Mouse (Mus musculus): ENCODE measurements around the gene Ugt1a2. TPM values are rescaled to one million over a fixed set of nuclear protein-coding genes. Genes with fewer than 3 reads are reported as not detected.

The Ugt1a2 gene
- polyA plus RNA-seq, 1 experiment: not detected

- Histone ChIP-seq H3K27ac (ENCODE audit: insufficient read depth, low read length) (no peak overlapping the region), H3K4me1 (ENCODE audit: control insufficient read depth, insufficient read depth, low read length) (no peaks in the 10 kb centered on the region), H3K4me3 (ENCODE audit: insufficient read depth, low read length) (no peak overlapping the region)
- TF ChIP-seq CTCF (IDR thresholded peaks at IDR 0.05; ENCODE audit: borderline replicate concordance, insufficient read depth, low read length) (no peak), POLR2A (IDR thresholded peaks at IDR 0.05; ENCODE audit: low read depth, low read length) (no peak)
Measured at GRCm38 (mm10) chr1:88230981-88231802, 30.8 kb downstream of the Ugt1a2 start.

DNA sequence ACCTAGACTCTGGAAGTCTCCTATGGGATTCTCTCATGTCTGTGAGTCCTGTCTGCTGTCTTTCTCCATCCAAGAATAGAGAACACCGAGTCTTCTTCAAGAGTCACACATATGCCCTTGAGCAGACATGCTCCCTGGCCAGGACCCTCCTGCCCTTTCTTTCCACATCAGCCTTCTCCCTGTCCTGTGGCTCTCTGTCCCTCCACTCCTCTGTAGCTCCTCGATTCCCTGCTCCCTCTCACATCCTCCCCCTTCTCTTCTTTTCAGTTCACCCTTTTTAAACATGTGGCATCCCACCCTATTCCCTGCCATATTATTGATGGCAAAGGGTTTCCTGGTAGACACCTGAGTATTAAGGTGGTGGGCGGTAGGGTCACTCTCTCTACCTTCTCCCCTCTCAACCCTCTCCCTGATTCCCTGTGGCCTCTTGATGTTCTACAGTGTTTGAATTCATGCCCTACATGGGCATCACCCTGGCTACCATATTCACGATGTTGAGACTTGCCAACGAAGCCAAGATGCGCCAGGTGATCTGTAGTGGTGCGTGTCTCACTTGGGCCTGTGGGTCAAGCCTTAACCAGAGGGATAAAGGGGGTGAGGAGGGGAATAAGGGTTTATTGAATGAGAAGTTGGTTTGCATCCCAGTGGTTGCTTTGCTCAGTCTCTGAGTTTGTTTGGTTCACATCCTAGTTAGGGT is 31.6 kb downstream of the Ugt1a2 start:
- H3K27ac ChIP-seq (ENCODE audit: insufficient read depth, low read length): no peak overlapping the region
- H3K4me1 ChIP-seq (ENCODE audit: control insufficient read depth, insufficient read depth, low read length): no peaks in the 10 kb centered on the region

GRCm38 (mm10) chr1:88232664-88233380 is 32.4 kb downstream of the Ugt1a2 start:
- no peak for TF ChIP-seq CTCF (IDR thresholded peaks at IDR 0.05; ENCODE audit: borderline replicate concordance, insufficient read depth, low read length)
- no peak for TF ChIP-seq POLR2A (IDR thresholded peaks at IDR 0.05; ENCODE audit: low read depth, low read length)
- Histone ChIP-seq H3K4me3 (ENCODE audit: insufficient read depth, low read length) (no peak overlapping the region), H3K4me1 (ENCODE audit: control insufficient read depth, insufficient read depth, low read length) (no peaks in the 10 kb centered on the region), H3K27ac (ENCODE audit: insufficient read depth, low read length) (no peak overlapping the region)

More for the DNA sequence above, 31.6 kb downstream of the Ugt1a2 start:
- H3K4me3 ChIP-seq (ENCODE audit: insufficient read depth, low read length): no peak overlapping the region
- no peak for TF ChIP-seq CTCF (IDR thresholded peaks at IDR 0.05; ENCODE audit: borderline replicate concordance, insufficient read depth, low read length)
- no peak for TF ChIP-seq POLR2A (IDR thresholded peaks at IDR 0.05; ENCODE audit: low read depth, low read length)

- H3K4me3 ChIP-seq (ENCODE audit: insufficient read depth, low read length): no peak overlapping the region
- no peaks in the 10 kb centered on the region for H3K4me1 ChIP-seq (ENCODE audit: control insufficient read depth, insufficient read depth, low read length)
- no peak overlapping the region for H3K27ac ChIP-seq (ENCODE audit: insufficient read depth, low read length)
- no peak for TF ChIP-seq POLR2A (IDR thresholded peaks at IDR 0.05; ENCODE audit: low read depth, low read length)
- TF ChIP-seq CTCF (IDR thresholded peaks at IDR 0.05; ENCODE audit: borderline replicate concordance, insufficient read depth, low read length): no peak
Measured at GRCm38 (mm10) chr1:88233421-88234247, 33.2 kb downstream of the Ugt1a2 start.

DNA sequence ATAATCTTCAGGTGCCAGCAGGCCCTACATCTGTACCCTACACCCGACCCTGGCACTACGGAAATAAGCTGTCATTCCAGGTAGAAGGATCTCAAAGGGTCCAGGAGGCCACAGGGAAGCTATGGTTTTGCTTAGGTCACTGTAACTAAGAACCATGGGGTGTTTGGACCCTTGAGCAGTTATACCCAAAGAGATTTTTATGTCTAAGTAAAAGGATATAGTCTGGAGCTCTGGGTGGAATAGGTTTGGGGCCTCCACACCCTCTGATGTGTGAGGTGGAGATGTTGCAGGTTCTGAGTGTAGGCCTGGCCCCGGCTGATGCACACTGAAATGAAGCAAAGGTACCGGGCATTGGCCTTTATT is 33.8 kb downstream of the Ugt1a2 start:
- TF ChIP-seq CTCF (IDR thresholded peaks at IDR 0.05; ENCODE audit: borderline replicate concordance, insufficient read depth, low read length) (no peak), POLR2A (IDR thresholded peaks at IDR 0.05; ENCODE audit: low read depth, low read length) (no peak)
- Histone ChIP-seq H3K4me1 (ENCODE audit: control insufficient read depth, insufficient read depth, low read length) (no peaks in the 10 kb centered on the region), H3K4me3 (ENCODE audit: insufficient read depth, low read length) (no peak overlapping the region), H3K27ac (ENCODE audit: insufficient read depth, low read length) (no peak overlapping the region)

- no peak for TF ChIP-seq POLR2A (IDR thresholded peaks at IDR 0.05; ENCODE audit: low read depth, low read length)
- TF ChIP-seq CTCF (IDR thresholded peaks at IDR 0.05; ENCODE audit: borderline replicate concordance, insufficient read depth, low read length): no peak
- Histone ChIP-seq H3K4me3 (ENCODE audit: insufficient read depth, low read length) (no peak overlapping the region), H3K27ac (ENCODE audit: insufficient read depth, low read length) (no peak overlapping the region), H3K4me1 (ENCODE audit: control insufficient read depth, insufficient read depth, low read length) (no peaks in the 10 kb centered on the region)
Measured at GRCm38 (mm10) chr1:88234646-88235045, 34.2 kb downstream of the Ugt1a2 start.

DNA sequence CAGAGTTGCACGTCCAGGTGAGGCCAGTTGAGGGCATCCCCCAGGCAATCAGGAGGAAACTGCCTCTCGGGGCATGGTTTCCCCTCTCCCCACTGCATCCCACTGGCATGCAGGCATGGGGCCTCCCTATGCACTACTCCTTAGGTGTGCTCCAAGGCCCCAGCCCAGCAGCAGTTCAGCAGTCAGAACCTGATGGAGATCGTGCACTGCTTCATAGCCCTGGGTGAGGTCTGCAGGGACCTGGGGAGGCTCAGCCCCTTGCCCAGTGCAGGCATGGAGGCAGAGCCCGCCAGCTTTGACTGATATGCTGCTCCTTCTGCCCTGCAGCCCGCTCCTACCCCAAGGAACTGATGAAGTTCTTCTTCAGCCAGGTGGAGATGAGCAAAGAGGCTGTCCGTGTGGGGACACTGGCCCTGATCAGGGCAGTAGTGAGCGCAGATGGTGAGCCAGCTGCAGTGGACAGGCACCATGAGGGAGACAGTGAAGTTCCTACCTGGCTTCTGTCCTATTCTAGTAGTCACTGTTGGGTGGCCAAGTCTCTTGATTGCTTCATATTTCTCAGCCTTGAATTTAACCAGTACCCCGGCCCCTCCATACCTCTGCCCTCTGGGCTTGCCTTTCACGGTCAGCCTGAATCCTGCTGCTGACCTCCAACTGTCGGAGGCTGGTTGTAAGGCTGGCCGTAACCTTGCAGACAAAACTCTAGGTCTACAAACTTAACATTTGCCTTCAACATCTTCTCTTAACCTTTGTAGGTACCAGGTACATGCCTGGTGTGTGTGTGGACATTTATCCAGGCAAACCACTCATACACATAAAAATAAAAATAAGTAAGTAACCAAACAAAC is 34.9 kb downstream of the Ugt1a2 start:
- no peak for TF ChIP-seq CTCF (IDR thresholded peaks at IDR 0.05; ENCODE audit: borderline replicate concordance, insufficient read depth, low read length)
- no peak for TF ChIP-seq POLR2A (IDR thresholded peaks at IDR 0.05; ENCODE audit: low read depth, low read length)
- Histone ChIP-seq H3K27ac (ENCODE audit: insufficient read depth, low read length) (no peak overlapping the region), H3K4me1 (ENCODE audit: control insufficient read depth, insufficient read depth, low read length) (no peaks in the 10 kb centered on the region), H3K4me3 (ENCODE audit: insufficient read depth, low read length) (no peak overlapping the region)

DNA sequence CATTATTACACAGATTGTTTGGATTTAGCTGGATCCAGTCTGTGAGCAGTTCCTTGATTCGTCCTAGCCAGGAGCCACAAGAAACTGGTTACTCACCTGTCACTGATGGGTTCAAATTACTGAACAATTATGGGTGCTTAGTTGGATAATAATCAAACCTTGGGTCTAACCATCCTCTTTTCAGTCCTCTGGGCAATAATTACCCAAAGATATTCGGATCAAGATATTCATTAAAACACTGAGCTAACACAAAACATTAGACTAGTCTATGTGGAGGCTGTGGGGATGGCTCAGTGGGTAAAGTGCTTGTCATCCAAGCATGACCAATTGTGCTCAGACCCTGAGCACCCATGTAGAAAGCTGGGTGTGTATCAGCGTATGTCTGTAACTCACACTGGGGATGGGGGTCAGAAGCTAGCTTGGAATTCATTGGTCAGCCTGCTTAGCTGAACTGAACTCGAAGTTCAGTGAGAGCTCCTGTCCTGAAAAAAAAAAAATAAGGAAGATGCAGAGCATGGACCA is 35.6 kb downstream of the Ugt1a2 start:
- TF ChIP-seq CTCF (IDR thresholded peaks at IDR 0.05; ENCODE audit: borderline replicate concordance, insufficient read depth, low read length) (no peak), POLR2A (IDR thresholded peaks at IDR 0.05; ENCODE audit: low read depth, low read length) (no peak)
- Histone ChIP-seq H3K4me3 (ENCODE audit: insufficient read depth, low read length) (no peak overlapping the region), H3K4me1 (ENCODE audit: control insufficient read depth, insufficient read depth, low read length) (no peaks in the 10 kb centered on the region), H3K27ac (ENCODE audit: insufficient read depth, low read length) (no peak overlapping the region)
